Mouse (Mus musculus) lung, embryonic 14.5 days (tissue): Measurements from ENCODE around the gene Ccdc155. TPM values are rescaled to one million over a fixed set of nuclear protein-coding genes. Genes with fewer than 3 reads are reported as not detected.

Source experiments
- ATAC-seq: fragments of 200-750 bp; cut with Nextera tagmentation; 2 replicates; pipeline ENCODE4 v1.8.0; 2017; ENCODE audit warnings: mild to moderate bottlenecking, moderate TSS enrichment, moderate library complexity; ENCODE audit not compliant: insufficient read depth
- DNase-seq: peaks from one replicate; pipeline ENCODE4 v3.0.0-alpha.2; 2015
- H3K27ac ChIP-seq: fragments of 300-500 bp; sonication (generic); 2 replicates; pipeline ENCODE4 v1.5.1; 2014; ENCODE audit warnings: low read depth, mild to moderate bottlenecking, moderate library complexity
- H3K27me3 ChIP-seq: fragments of 300-500 bp; sonication (generic); 2 replicates; pipeline ENCODE4 v1.6.1; 2014; ENCODE audit warnings: low read length, control low read depth; ENCODE audit not compliant: insufficient read depth
- H3K36me3 ChIP-seq: fragments of 300-500 bp; sonication (generic); 2 replicates; pipeline ENCODE4 v1.6.1; 2014; ENCODE audit warnings: control low read depth; ENCODE audit not compliant: insufficient read depth
- H3K4me1 ChIP-seq: fragments of 300-500 bp; sonication (generic); 2 replicates; pipeline ENCODE4 v1.6.1; 2014; ENCODE audit warnings: antibody characterized with exemption, control low read depth; ENCODE audit not compliant: insufficient read depth
- H3K4me2 ChIP-seq: fragments of 300-500 bp; sonication (generic); 2 replicates; pipeline ENCODE4 v1.6.1; 2014; ENCODE audit warnings: mild to moderate bottlenecking
- H3K4me3 ChIP-seq: fragments of 300-500 bp; sonication (generic); 2 replicates; pipeline ENCODE4 v1.5.1; 2014; ENCODE audit warnings: low read depth, low read length
- H3K9ac ChIP-seq: fragments of 300-500 bp; sonication (generic); 2 replicates; pipeline ENCODE4 v1.6.1; 2014
- H3K9me3 ChIP-seq: fragments of 300-500 bp; sonication (generic); 2 replicates; pipeline ENCODE4 v1.6.1; 2016; ENCODE audit warnings: low read depth, low read length, control low read depth
- CTCF ChIP-seq: IDR thresholded peaks from 2 replicates; pipeline ENCODE4 v1.5.1; 2016; ENCODE audit warnings: antibody characterized with exemption, low read depth
- WGBS: fragments of 180-500 bp; shearing (Covaris S2); extraction: QIAGEN DNeasy Blood & Tissue Kit; methylation state at CpG from one replicate; pipeline ENCODE4 v1.1.7; 2014; 5-methylcytosine and 5-hydroxymethylcytosine counted together
- polyA plus RNA-seq: library from polyadenylated mRNA; unstranded; fragments of >200 nt; fragmentation: Nextera tagmentation; extraction: Ambion mirVana; gene quantifications from 2 replicates; pipeline ENCODE4 v1.2.1, GENCODE M21; 2014

The Ccdc155 gene
- polyA plus RNA-seq, 1 experiment from 2014 or later: 0.38 TPM

- peak; percentile 39; the same call in 1 of the 2 replicates for ATAC-seq
- Histone ChIP-seq H3K9me3 (no peaks in the 10 kb centered on the region), H3K36me3 (no peaks in the 10 kb centered on the region), H3K27me3 (peaks cover 13% of the 10 kb centered on the region; the same call in 1 of the 2 replicates), H3K9ac (no peak overlapping the region), H3K27ac (no peak overlapping the region), H3K4me2 (no peak overlapping the region), H3K4me1 (no peaks in the 10 kb centered on the region), H3K4me3 (no peak overlapping the region)
- TF ChIP-seq CTCF: no peak
- peak; percentile 49 for DNase-seq
- WGBS: 5% methylated on average over 8 of the region's 8 CpGs
Observed at GRCm38 (mm10) chr7:45191803-45192363, 12.8 kb downstream of the Ccdc155 start.

GRCm38 (mm10) chr7:45191161-45191560 lies 13.5 kb downstream of the Ccdc155 start:
- no peak overlapping the region for H3K4me2 ChIP-seq
- no peak overlapping the region for H3K4me3 ChIP-seq
- no peak for TF ChIP-seq CTCF
- no peaks in the 10 kb centered on the region for H3K9me3 ChIP-seq
- no peak for DNase-seq
- H3K9ac ChIP-seq: no peak overlapping the region
- ATAC-seq: no peak
- no peaks in the 10 kb centered on the region for H3K4me1 ChIP-seq
- WGBS: 49% methylated on average over 2 of the region's 2 CpGs
- H3K27ac ChIP-seq: no peak overlapping the region
- H3K27me3 ChIP-seq: peaks cover 20% of the 10 kb centered on the region
- no peaks in the 10 kb centered on the region for H3K36me3 ChIP-seq

- DNase-seq (no peak), ATAC-seq (no peak)
- 86% methylated on average over 6 of the region's 6 CpGs for WGBS
- Histone ChIP-seq H3K4me2 (no peak overlapping the region), H3K9ac (no peak overlapping the region), H3K36me3 (no peaks in the 10 kb centered on the region), H3K4me3 (no peak overlapping the region), H3K9me3 (no peaks in the 10 kb centered on the region), H3K27me3 (peaks cover 28% of the 10 kb centered on the region), H3K4me1 (no peaks in the 10 kb centered on the region), H3K27ac (no peak overlapping the region)
- no peak for TF ChIP-seq CTCF
Observed at GRCm38 (mm10) chr7:45190186-45190585, 14.5 kb downstream of the Ccdc155 start.

- DNase-seq: no peak
- H3K9me3 ChIP-seq: no peaks in the 10 kb centered on the region
- 38% methylated on average over 16 of the region's 16 CpGs for WGBS
- H3K36me3 ChIP-seq: no peaks in the 10 kb centered on the region
- H3K4me3 ChIP-seq: no peak overlapping the region
- ATAC-seq: no peak
- no peak for TF ChIP-seq CTCF
- H3K4me2 ChIP-seq: no peak overlapping the region
- no peak overlapping the region for H3K27ac ChIP-seq
- H3K27me3 ChIP-seq: peaks cover 33% of the 10 kb centered on the region
- H3K4me1 ChIP-seq: no peaks in the 10 kb centered on the region
- no peak overlapping the region for H3K9ac ChIP-seq
Observed at GRCm38 (mm10) chr7:45189600-45189999, 15.1 kb downstream of the Ccdc155 start.

- ATAC-seq: no peak
- no peak overlapping the region for H3K9ac ChIP-seq
- no peak for TF ChIP-seq CTCF
Observed at GRCm38 (mm10) chr7:45185921-45186320, 18.8 kb downstream of the Ccdc155 start.

GRCm38 (mm10) chr7:45183672-45184071 lies 21.0 kb downstream of the Ccdc155 start:
- H3K36me3 ChIP-seq: no peaks in the 10 kb centered on the region
- peaks cover 86% of the 10 kb centered on the region for H3K27me3 ChIP-seq
- TF ChIP-seq CTCF: no peak
- DNase-seq (no peak), ATAC-seq (no peak)
- H3K9me3 ChIP-seq: no peaks in the 10 kb centered on the region
- H3K4me3 ChIP-seq: no peak overlapping the region
- no peak overlapping the region for H3K27ac ChIP-seq
- H3K4me1 ChIP-seq: no peaks in the 10 kb centered on the region
- no peak overlapping the region for H3K9ac ChIP-seq
- 64% methylated on average over 7 of the region's 7 CpGs for WGBS
- no peak overlapping the region for H3K4me2 ChIP-seq

More at GRCm38 (mm10) chr7:45185921-45186320, 18.8 kb downstream of the Ccdc155 start:
- Histone ChIP-seq H3K4me3 (no peak overlapping the region), H3K36me3 (no peaks in the 10 kb centered on the region), H3K27ac (no peak overlapping the region), H3K4me1 (no peaks in the 10 kb centered on the region), H3K9me3 (no peaks in the 10 kb centered on the region), H3K27me3 (peaks cover 70% of the 10 kb centered on the region), H3K4me2 (no peak overlapping the region)
- no peak for DNase-seq
- 68% methylated on average over 7 of the region's 7 CpGs for WGBS

GRCm38 (mm10) chr7:45182606-45183005 lies 22.1 kb downstream of the Ccdc155 start:
- H3K9ac ChIP-seq: peak overlapping the region; percentile 28
- H3K27me3 ChIP-seq: peaks cover 94% of the 10 kb centered on the region
- no peaks in the 10 kb centered on the region for H3K9me3 ChIP-seq
- H3K4me3 ChIP-seq: peak overlapping the region; percentile 30
- no peak overlapping the region for H3K27ac ChIP-seq
- DNase-seq: no peak
- 14% methylated on average over 11 of the region's 11 CpGs for WGBS
- peak; percentile 48; the same call in 1 of the 2 replicates for ATAC-seq
- H3K4me1 ChIP-seq: no peaks in the 10 kb centered on the region
- peak overlapping the region; percentile 61 for H3K4me2 ChIP-seq
- TF ChIP-seq CTCF: peak; percentile 26; the same call in 1 of the 2 replicates
- no peaks in the 10 kb centered on the region for H3K36me3 ChIP-seq
